Mouse (Mus musculus) E14TG2a.4 (cell line): ENCODE results near the gene Serac1.

Experiments used
- CTCF ChIP-seq: conservative IDR thresholded peaks from 2 replicates; pipeline ENCODE4 v1.5.1; 2014; ENCODE audit warnings: low read length
- NANOG ChIP-seq: IDR thresholded peaks from 2 replicates; pipeline ENCODE4 v1.6.1; 2014; ENCODE audit warnings: borderline replicate concordance, low read length, mixed read lengths

GRCm38 (mm10) chr17:6067613-6068012 lies 11.9 kb downstream of the Serac1 start:
- TF ChIP-seq CTCF (no peak), NANOG (no peak)
